Mouse (Mus musculus): Measurements from ENCODE around the gene Klf3.
"Not testable (repeated sequence)": the region's sequence is repeated elsewhere in the genome, so short reads cannot be mapped to it uniquely, and the experiment has no call there.

Gene Klf3

GRCm38 (mm10) chr5:64878526-64878925 lies 75.3 kb downstream of the Klf3 start:
- DNase-seq (ENCODE audit: low spot score in 2 of 2), result no peak

GRCm38 (mm10) chr5:64879241-64879640 lies 76.1 kb downstream of the Klf3 start:
- DNase-seq (ENCODE audit: low spot score in 2 of 2), result no peak

GRCm38 (mm10) chr5:64881559-64881958 lies 78.4 kb downstream of the Klf3 start:
- DNase-seq (ENCODE audit: low spot score in 2 of 2), result not testable (repeated sequence)

- DNase-seq (ENCODE audit: low spot score in 2 of 2), result not testable (repeated sequence)
Observed at GRCm38 (mm10) chr5:64881976-64882375, 78.8 kb downstream of the Klf3 start.
